Mouse (Mus musculus) left cerebral cortex, adult 18-20 months (tissue): ENCODE data around the gene Sorcs2. TPM values are rescaled to one million over a fixed set of nuclear protein-coding genes. Genes with fewer than 3 reads are reported as not detected.

Source experiments
- DNase-seq, 2 experiments: peaks; one replicate each; pipeline ENCODE4 v3.0.0; 2021 to 2022; ENCODE audit warnings: low spot score in 2 of 2, mixed read lengths in 1 of 2
- total RNA-seq, 2 experiments: library from RNA; stranded (reverse); gene quantifications; 2 replicates each; pipeline ENCODE4 v1.2.3; 2021

The Sorcs2 gene
- total RNA-seq, 2 experiments from 2014 or later, result 33.8 to 34.3 TPM

DNA sequence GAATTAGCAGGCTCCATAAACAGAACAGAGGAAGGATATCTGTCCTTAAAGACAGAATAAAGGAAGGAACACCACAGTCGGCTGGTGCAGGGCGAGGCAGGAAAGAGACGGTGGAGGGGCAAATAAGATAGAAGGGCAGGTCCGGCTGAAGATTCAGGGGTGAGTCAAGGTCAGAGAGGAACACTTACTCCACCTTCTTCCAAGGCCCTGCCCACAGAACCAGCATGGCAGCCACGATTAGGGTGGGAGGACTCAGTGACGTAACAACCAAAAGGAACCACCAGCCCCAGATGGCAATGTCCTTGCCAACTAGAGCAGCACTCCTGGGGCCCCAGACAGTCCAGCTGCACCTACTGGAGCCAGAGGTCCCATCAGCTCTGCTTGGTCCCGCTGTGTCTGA, 36.2 kb downstream of the Sorcs2 start:
- DNase-seq, result no peak

DNA sequence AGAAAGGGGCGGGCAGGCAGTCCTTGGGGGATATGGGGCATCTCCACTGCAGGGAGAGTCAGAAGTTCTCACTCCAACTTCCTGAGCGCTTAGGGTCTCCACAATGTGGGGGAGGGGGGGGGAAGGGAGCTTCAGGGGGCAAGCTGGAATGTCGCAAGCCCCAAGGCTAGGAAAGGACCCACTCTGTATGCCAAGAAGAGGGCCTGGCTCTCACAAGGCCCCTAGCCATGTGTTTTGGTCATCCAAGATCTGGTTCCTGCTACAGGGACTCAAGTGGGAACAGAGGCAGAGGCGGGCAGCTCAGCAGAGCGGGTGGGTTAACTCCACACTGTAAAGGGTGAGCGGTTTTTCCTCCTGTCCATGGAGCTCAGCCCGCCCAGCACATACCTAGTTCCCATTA, 37.6 kb downstream of the Sorcs2 start:
- no peak for DNase-seq

DNA sequence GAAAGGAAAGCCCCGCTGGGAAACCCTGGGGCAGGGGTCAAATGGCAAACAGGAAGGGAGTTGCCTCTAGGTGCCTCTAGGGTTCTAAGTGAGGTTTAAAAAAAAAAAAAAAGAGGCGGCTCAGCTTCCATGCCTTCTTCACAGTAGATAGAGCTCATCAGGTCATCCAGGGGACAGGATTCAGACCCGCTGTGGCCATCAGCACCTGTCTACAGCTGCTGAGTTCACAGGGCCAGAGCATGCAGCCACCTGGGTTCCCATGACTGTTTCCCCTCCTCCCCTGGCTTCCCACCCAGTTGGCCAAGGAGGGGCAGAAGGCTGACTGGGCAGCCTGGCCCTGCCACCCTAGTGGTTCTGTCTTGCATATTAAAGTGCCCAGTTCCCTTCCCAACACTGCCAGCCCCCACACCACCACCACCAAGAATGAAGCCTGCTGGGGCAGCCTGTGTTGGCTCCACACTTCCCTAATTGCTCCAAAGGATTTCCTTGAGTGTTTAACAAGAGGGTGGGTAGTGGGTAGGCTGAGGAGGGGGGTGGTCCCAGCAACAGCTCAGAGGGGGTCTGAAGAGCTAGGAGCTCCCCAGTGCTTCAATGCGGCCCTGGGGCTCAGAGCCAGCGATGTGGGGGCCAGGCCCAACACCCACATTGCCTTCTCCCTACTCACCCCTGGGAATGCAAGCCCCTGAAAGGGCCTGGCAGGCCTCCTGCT, 38.2 kb downstream of the Sorcs2 start:
- peak in 1 of 2 experiments; percentile 18 for DNase-seq

DNA sequence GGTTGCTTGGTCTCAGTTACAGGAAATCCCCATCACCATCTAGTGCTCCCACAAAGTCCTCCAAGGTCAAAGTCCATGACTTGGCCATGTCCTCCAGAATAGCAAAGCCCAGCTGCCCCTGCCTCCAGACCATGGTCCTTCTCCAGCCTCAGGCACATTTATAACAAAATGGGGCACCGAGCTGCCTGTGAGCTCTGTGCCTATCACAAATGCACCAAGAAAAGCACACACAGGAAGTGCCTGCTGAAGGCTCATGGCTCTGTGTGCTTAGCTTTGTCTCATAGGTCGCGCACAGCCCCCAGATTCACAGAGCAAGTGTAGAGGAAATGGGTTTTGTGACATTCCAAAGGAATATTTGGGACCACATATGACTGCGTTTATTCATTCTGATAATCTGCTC, 39.8 kb downstream of the Sorcs2 start:
- no peak for DNase-seq

DNA sequence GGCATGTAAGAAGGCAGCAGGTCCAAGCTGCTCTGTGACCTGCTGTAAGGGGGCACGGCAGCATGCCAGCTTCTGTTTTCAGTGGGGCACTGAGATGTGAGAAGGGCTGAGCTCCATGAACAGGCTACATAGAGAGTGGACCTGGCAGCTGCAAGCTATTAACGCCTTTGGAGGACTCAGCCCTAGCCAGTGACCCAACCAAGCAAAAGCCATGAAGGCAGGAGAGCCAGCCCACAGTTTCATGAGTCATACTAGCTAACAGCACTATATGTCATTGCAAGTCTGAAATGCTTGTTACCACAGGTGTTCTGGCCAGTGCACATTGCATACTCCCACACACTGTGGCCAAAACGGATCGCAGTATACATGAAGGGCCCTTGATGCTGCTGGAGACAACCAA, 41.3 kb downstream of the Sorcs2 start:
- DNase-seq, result no peak

DNA sequence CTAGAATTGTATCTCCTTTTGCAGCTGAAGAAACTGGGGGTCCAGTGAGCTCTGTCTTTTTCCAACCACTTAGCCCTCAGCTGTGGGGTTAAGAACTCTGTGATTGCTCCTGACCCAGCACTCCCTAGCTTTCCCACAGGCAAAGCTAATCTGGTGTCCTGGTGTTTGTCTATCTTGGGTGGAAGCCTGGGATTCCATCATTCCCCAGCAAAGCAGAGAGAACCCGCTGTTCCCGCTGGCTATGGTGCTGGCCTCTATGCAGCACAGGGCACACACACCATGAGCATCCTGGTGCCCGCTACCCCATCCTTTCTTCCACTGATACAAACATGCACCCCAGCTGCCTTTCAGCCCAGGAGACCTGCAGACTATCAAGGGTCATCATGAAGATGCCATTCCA, 42.3 kb downstream of the Sorcs2 start:
- no peak for DNase-seq

DNA sequence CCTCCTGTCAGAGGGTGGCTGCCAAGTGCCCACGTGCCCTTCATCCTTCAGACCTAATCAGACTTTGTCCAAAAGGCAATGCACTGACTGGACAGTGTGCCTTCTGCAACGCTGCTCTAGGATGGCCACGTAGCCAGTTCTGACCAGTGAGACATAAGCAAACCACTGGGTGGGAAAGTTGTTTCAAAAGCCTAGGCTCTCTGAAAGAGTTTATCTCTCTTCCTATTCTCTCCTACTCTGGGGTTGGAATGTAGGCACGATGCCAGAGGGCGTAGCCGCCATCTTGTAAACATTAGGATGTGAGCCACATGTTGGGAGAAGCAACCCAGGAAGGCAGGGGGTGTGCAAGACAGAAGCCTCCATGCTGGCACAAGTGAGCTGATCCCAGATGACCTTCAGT, 44.3 kb downstream of the Sorcs2 start:
- no peak for DNase-seq

DNA sequence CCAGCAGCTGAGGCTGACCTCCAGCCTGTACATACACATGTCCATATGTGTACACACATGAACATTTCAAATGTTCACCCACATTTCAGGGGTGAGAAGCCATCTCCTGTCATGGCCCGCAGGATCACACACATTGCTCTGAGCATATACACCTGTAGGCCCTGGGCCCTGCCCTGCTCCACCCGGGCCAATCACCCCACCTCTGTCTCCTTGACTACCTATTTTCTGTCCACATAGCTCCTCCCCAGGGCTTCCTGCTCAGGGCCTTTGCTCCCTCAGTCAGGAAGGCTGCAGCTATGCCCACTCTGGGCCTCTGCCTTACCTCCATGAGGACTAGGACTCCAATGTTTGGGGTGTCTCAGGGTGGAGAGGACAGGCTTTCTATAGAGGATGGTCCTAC, 44.7 kb downstream of the Sorcs2 start:
- DNase-seq, result no peak

DNA sequence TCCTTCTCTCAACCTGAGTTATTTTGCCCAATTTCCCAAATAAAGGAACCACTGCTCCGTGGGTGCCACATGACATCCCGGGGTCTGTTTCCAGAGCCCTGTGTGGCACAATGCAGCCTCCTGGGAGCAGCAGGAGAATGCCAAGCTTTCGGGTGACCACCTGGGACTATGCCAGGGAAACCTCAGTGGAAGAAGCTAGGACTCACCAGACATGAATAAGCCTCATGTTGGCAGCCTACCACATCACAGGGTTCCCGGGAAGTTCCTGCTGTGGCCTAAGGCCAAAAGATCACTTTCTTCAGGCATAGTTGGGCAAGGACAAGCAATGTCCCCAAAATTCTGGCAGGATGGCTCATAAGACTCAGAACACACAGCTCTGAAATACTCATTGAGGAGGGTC, 51.2 kb downstream of the Sorcs2 start:
- DNase-seq, result no peak

DNA sequence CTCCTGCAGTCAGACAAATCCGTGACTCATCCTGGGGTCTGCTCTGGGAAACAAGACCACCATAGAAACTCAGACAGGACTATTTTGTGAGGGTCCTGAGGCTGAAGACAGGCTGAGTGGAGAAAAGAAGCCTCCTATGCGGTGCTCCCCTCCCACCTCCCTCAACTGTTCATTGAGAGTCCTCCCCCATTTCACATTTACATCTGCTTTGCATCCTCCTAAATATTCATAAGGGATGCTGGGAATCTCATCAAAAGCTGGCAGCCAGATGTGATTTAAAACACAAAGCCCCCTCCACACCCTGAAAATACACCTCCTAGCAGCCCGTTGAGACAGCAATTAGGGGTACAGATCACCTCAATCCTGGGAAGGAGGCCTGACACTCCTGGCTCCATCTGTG, 58.7 kb downstream of the Sorcs2 start:
- no peak for DNase-seq

DNA sequence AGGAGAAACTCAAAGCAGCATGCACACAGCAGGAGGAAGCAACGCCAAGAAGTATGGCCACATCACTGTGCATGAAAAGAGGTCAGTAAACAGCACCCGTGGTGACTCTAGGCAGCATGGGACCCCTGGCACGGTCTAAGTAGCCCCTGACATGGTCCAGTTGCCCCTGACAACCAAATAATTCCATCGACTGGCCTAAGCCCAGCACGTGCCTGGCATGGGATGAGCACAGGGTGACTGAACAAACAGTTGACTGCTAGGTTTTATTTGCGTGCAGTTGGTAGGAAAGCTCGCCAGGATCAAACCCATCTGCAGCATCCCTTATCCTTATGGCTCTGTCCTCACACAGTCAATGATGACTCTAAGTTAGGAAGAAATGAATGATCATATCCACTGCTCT, 61.7 kb downstream of the Sorcs2 start:
- no peak for DNase-seq

DNA sequence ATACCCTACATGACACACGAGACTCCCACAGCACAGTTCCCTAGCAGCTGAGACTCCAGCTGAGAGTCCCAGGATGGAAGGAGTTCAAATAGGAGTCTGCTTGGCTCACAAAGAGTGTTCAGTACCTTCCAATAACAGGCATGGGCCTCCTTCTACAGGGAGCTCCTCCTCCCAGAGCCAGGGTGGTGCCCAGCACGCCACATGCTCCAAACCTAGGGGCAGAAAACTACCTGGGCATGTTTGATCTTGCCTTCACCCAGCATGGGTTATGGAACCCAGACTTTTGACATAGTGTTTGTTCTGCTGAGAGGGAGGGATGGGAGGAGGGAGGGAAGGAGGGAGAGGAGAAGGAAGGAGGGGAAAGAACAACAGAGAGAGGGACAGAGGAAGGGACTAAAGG, 62.3 kb downstream of the Sorcs2 start:
- no peak for DNase-seq

DNA sequence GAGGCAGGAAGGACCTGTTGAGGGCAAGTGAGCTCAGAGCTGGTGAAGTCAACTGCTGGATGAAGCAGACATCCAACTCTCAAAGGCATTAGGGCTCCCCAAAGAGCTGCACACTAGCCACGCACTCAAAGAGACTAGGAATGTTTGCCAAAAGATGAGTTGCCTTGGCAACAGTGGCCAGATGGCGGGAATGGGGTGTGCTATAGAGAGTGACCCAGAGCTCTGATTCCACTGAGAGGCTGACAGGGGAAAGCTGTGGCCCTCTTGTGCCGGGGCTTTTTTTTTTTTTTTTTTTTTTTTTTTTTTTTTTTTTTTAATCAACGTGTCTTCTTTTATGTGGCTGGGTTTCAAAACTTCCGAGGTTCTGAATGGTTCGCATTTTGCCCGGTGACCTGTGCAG, 63.7 kb downstream of the Sorcs2 start:
- DNase-seq, result no peak

DNA sequence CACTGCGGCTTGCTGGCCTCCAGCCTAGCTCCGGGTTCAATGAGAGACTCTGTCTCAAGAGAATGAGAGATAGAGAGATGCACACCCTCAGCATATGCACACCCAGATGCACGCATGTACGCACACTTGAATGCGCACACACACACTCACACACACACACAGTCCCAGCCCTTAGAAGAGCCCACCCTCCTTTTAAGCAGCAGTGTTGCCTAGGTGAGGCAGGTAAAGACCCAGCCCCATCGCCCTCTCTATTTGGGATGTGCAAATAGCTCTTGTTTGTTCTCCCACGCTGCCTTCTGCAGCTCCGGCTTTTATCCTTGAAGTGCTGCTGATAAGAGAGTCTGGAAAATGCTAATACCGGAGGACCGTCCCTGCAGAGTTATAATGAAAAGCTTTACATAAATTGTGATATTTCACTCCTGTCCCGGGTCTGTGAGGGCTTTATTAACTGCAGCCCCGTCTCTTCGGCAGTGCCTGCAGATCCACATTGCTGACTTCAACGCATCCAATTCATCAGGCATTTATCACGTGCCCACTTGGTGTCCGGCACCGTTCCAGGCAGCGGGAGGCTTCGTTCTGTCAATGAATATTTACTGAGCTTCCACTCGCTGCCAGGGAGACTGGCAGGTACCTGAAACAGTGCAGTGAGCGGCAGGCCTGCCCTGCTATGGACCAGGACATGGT, 67.3 kb downstream of the Sorcs2 start:
- no peak for DNase-seq

DNA sequence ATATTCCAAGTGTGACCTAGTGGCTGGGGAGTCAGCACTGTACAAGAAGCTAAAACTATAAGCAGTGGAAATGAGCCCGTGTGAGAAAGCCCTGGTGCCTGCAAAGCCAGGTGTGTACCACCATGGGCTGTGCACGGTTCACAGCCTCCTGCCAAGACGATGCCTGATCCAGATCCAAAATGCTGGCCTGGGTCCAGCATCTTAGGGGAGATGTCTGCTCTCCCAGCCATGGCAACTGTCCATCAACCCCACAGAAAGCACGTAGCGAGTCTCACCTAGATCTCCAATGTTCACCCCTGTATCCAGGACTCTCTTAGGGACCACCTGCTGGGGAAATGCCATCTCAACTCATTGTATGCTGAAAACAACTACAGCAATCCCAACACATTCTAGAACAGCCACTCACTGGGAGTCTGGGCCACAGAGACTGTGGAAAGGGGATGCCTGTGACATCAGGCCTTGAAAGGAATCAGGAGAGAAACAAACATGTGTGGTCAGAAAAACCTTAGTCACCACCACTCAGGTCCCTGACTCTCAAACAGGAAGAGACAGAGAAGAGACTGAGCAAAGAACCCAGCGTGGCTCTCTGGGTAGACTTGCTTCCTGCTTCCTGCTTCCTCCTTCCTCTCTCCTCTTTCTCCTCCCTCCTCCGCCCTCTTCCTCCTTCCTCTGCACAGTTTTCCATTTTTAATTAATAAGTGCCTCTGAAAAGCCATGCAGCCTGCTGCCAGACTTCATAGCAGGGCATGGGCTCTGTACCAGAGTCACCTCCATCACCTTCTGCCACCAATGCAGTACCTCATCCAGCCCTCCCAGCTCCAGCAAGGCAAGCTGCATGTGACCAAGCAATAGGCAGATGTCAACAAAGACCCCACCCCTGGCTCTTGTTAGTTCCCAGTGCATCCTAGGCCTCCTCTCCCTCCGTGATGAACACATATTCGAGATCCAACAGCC, 71.6 kb downstream of the Sorcs2 start:
- DNase-seq, result no peak

DNA sequence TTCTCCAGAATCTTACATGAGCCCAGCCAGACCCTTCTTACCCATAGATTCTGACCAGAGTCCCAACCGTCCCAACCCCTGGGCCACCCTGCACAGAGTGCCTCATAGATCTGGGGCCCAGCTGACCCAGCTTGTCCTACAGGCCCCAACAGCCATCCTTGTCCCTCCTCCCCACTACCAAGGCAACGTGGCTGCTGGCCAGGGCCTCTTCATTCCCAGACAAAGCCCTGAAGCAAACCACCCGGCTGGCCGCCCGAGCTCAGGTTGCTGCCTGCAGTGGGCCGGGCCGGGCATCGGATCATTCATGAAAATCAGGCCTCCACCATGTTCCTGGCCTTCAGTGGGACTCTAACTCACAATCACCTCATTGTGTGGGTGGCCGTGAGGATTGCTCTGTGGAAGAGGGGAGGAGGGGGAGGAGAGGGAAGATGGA, 73.8 kb downstream of the Sorcs2 start:
- peak; percentile 45 to 47 for DNase-seq

DNA sequence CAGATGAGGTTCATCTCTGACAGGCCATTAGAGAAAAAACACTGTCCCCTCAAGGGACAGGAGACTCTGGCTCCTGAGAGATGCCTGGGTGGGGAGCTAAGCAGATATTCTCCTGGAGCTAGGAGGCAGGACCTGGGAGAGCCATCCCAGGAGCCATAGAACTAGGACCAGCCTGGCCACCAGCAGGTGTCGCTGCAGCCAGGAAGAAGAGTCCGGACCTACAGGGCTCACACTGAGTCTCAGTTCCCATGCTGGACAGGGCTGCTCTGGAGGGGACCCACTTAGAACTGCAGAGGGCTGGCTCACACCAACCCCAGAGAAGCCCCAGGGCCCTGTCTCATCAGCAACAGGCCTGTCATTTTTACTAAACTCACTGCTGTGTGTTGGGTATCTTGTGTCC, 74.4 kb downstream of the Sorcs2 start:
- DNase-seq, result peak; percentile 70 to 78

DNA sequence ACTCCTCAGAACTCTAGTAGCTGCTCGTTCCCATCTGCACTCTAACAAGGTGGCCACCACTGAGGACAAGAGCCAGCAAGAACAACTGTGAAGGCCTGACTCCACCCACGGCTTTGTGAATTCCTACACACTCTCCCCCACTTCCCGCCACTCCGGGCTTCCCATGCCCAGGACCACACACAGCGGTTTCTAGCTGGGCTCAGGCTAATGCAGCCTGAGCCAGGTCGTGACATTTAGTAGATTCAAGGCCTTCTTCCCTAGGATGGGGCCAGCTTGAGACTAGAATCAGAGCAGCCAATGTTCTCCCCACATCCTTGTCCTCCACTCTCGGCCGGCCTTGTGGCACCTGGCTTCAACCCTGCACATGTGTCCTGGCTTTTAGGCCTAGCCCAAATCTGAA, 76.4 kb downstream of the Sorcs2 start:
- no peak for DNase-seq

DNA sequence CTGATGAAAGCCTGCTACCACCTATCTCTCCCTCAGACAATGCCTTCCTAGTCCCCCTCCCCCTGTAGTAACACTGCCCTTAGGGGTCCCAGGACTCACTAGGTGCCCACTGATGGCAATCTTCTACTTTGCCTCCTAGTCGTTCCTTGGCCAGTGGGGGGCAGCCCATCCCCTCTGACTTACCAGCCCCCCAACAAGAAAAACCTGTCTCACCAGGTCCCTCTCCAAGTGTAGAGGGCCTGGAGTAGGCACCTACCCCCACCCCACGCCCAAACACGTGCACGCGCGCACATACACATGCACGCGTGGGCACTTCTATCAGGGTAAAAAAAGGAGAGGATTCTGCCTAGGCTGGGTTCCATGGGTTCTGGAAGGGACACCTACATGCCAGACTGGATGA, 77.3 kb downstream of the Sorcs2 start:
- DNase-seq, result no peak

DNA sequence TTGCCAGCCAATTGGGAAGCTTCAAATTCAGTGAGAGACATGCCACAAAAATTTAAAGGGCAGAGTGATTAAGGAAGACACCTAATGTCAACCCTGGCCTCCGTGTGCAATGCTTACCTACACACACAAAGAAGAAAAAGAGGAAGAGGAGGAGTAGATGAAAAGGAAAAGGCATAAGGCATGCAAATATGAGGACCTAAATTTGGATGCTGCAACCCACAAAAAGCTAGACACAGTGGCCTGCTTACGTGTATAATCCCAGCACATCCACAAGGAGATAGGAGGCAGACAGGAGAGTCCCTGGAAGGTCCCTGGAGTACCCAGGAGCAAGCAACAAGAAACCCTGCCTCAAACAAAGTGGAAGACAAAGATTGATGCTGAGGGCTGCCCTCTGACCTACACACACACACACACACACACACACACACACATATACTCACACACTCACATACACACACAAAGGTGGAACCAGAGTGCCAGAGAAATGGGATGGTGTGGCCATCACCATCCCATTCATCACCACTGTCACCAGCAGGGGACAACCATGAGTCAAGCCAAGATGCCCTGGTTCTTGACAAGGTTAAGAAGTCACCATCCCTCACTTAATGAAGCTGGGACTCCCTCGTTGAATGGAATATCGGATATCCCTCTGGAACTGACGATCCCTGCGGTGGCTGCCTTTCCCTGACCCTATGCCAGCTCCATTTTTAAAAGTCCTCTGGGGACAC, 80.1 kb downstream of the Sorcs2 start:
- DNase-seq, result no peak

DNA sequence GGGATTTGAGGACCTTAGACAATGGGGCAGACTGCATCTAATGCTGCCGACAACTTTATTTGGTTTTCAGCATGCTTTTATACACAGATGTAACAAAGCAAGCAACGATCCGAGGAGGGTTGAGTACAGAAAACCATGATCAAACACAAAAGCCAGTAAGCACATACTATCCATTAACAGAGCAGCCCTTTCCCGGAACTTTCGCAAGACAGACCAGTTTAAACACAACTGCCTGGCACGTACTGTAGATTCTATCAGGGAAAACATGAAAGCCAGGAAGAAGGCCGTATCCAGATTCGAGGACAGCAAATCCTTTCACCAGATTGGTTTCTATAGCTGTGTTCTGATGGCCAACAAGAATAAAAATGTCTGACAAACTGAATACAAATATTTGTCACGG, 82.8 kb downstream of the Sorcs2 start:
- DNase-seq, result no peak
